Mouse (Mus musculus) inflammation-experienced regulatory T-cells, adult 6 months (primary cell): Measurements from ENCODE around the gene BC004004. TPM values are rescaled to one million over a fixed set of nuclear protein-coding genes. Genes with fewer than 3 reads are reported as not detected.
"Not testable (repeated sequence)": the region's sequence is repeated elsewhere in the genome, so short reads cannot be mapped to it uniquely, and the experiment has no call there.

Source experiments
- ATAC-seq: one replicate; pipeline ENCODE4 v1.8.0; 2017
- polyA plus RNA-seq, 3 experiments: library from polyadenylated mRNA; unstranded; fragments of 100-300 nt; shearing (Covaris generic); gene quantifications; one replicate each; pipeline ENCODE4 v1.2.1; 2017

Gene BC004004
- polyA plus RNA-seq, 3 experiments from 2014 or later: 120 to 122 (median 120) TPM

DNA sequence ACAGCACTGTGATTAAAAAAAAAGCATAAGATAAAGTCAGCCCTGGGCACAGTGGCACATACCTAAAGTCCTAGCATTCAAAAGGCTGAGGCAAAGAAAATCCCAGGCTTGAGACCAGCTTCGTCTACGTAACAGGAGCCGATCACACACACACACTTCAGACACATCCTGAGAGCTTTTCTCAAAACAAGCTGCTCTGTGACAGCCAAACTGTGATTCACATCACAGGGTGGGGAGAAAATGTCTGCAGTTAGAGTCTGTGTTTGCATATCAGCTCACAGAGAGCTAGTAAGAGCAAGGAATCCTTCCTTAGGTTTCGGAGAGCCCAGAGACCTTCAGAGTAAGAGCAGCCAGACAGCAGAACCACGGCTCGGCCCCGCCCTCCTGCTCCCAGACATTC is 32.3 kb downstream of the BC004004 start:
- no peak for ATAC-seq

DNA sequence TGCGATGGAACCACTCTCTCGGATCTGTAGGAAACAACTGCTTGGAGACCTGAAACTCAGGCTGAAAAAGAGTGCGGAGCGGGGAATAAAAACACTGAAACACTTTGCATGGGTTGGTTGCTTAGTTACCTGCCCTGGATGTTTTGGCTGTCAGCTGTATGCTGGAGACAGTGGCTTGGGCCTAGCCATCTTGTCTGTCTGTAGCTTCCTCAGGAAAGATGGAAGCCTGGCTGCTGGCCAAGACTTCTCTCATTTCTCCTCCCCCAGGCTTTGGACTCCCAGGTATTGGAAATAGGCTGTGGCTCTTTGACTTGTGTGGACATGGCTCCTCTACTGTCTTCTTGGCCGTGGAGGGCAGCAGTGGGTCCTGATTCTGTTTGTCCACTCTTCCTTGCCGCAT is 32.8 kb downstream of the BC004004 start:
- ATAC-seq: no peak

DNA sequence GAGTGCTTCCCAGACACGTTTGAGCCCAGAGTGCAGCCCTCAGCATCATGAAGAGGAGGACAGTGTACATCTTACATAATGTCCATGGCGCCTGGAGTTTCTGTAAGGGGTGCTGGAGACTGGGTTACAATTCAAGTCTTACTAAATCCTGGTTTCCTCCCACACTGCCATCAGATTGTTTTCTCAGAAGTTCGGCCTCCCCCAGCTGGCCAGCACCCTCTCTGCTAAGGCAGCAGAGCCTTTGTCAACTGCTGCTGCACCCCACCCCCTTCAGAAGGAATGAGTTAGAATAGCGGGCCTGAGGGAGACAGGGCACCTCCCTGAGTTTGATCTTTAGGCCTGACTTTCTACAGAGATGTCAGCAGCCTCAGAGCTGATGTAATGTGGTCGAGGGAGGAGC is 33.6 kb downstream of the BC004004 start:
- no peak for ATAC-seq

DNA sequence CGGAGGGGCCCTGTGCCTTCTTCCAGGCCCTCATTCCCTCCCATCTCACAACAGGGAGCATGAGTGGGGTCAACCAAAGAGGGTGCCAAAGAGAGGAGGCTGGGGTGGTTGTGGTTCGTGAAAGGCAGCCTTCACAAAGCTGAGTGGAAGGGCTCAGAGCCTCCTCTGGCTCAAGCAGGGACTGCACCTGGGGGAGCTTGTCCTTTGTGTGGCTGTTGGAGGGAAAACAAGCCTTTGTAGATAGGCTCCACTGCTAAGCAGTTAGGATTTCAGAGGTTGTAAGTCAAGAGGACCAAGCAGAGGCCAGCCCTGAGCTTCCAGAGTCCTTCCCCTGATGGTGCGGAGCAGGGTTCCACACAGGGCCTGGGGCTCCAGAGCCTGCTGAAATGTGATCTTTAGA is 34.5 kb downstream of the BC004004 start:
- ATAC-seq: no peak

DNA sequence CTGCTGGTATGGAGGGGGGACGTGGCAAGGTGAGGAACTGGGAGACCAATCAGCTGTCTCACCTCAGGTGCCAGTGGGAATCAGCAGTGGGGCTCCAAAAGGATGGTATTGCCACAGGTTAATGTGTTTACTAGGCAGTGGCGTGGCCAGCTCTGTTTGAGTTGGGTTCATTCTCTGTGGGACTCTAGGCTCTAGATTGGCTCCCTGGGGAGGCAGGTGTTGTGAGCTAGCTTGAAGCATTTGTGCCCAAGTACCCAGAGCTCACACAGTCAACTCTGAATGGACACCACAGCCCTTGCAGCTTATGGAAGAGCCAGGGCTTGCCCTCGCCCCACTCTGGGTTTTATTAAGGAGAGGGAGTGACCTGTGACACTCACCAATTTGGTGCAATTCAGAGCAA is 35.3 kb downstream of the BC004004 start:
- ATAC-seq: no peak

DNA sequence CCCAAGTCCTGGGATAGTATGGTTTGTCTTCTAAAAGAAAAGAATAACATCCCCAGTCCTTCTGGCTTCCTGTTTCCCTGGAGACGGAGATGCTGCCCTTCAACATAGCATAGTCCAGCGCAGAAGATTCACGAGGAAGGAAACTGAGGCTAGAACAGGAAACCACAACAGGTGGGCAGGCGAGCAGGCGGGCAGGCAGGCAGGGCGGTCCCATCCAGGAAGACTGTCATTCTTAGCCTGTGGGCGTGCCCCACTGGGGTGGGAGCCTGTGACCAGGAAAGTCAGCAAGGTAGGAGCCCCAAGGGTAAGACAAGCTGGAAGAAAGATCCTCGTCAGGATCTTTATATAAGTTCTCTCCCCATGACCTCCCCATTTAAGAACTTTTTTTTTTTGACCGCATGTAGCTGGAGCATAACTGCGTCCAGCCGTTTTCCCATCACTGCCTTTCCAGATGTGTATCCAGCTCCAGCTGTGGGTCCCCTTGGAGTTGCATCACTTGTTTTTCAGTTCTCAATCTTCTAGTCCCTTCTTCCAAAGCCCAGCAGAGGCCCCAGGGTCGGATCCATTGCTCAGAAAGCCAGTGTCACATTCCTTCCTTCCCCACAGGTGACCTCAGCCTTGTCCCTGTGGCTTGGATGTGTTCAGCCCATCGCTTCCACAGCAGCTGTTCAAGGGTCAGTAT is 35.9 kb downstream of the BC004004 start:
- peak; percentile 35 for ATAC-seq

DNA sequence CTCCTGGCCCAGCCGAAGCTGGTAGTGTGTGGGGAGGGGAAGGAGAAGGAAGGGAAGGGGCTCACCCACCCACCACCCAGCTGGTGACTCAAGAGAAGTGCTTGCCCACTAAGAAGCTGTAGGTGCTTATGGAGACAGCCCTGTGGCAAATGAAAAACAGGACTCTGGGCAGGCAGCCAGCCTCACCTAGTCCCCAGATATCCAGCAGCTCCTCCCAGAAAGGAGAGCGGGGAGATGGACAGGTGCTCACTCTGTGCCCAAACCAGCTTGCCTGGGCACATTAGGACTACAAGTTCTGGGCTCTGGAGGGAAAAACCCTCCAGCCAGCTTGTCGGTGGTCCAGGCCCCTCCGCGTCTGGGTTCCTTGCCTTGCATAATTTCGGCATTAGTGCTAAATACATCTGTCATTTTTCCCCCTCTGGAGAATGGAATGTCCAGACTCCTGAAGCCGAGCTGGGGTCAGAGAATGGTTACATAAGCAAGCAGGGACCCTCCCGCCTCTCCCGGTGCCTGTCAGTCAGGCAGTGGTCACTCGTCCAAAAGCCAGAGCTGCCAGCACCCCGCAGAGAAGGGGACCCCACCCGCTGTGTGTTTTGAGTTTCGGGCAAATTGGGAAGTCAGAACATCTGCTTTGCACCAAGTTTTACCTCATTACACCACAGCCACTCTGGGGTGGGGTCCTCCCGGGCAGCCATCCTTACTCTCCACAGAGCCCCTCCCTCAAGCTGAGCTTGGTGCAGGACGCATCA is 36.6 kb downstream of the BC004004 start:
- no peak for ATAC-seq

DNA sequence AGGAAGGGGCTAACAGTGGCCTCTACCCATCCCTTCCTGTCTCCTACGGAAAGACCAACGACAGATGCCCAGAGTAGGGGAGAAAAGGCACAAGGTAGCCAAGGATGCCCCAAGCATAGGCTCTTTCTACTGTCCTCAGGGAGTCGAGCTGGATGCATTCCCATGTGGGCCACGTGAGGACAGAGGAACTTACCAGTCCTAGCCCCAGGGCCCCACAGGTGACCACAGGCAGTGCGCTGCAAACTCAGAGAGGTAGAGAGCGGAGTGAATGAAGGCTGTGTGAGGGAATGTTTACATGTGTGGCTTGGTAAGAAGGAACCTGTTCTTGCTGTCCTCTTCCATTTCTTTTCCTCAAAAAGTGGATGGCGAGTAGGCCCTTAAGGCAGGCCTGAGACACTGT is 37.3 kb downstream of the BC004004 start:
- ATAC-seq: no peak

DNA sequence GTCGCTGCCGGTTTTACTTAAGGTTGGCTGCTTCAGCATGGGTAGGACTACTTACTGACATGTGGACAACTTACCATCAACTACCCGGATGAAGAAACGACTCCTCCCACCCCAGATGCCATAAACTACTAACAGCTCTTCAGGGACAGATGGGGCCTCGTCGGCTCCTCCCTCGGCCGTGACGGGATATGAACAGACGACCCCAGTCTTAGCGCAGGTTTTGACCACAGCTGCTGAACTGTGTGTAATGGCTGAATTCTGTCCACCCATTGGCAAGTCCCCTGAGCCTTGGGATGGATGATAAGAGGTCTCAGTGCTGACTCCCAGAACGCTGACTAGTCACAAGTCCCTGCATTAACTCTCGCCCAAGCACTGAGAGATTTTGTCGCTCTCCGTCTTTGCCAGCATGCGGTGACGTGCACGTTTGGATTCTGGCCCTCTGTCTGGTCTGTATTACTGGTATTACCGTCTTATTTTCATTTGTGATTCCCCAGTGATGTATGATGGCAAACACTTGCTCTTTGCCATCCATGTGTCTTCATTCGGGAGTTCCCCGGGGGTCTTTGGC is 41.6 kb downstream of the BC004004 start:
- no peak for ATAC-seq

DNA sequence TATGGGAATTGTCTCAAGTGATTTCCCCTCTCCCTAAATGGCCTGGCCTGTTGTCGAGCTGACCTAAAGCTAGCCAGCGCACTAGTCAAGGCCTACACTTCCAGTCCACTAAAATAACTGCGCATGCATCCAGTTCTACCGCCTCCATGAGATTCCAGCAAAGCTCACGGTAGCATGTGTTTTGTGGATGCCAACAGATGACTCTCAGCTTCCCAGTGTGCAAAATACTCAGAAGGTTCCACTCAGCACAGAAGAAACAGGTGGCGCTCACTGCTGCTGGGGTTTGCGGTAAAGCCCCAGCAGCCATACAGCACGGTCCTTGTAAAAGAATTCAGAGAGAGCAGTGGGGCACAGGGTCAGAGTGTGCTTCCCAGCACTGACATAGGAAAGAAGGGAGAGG is 43.0 kb downstream of the BC004004 start:
- ATAC-seq: no peak

DNA sequence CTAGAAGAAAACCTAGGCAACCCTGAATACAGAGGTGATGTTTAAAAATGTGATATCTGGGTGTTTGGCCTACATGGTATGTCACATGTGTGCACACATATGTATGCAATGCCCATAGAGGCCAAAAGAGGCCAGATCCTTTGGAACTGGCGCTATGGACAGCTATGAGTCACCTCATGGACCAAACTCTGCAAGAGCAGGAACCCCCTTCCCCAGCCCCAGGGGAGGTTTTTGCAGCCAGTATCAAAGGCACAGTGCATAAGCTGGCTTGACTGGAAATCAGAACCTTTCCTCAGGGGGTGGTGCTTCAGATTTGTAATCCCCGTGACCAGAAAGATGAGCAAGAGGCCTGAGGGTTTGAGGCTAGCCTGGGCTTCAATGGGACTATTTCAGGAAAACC is 43.5 kb downstream of the BC004004 start:
- no peak for ATAC-seq

DNA sequence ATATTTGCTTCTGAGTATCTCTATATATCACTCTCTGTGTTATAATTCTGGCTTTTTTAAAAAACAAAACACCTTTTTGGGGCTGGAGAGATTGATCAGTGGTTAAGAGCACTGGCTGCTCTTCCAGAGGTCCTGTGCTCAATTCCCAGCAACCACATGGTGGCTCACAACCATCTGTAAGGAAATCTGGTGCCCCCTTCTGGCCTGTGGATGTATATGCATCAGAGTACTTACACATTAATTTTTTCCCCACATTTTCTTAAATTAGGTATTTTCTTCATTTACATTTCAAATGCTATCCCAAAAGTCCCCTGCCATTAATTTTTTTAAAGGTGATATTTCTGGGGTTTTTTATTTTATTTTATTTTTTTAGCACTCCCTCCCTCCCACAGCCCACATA is 44.7 kb downstream of the BC004004 start:
- no peak for ATAC-seq

DNA sequence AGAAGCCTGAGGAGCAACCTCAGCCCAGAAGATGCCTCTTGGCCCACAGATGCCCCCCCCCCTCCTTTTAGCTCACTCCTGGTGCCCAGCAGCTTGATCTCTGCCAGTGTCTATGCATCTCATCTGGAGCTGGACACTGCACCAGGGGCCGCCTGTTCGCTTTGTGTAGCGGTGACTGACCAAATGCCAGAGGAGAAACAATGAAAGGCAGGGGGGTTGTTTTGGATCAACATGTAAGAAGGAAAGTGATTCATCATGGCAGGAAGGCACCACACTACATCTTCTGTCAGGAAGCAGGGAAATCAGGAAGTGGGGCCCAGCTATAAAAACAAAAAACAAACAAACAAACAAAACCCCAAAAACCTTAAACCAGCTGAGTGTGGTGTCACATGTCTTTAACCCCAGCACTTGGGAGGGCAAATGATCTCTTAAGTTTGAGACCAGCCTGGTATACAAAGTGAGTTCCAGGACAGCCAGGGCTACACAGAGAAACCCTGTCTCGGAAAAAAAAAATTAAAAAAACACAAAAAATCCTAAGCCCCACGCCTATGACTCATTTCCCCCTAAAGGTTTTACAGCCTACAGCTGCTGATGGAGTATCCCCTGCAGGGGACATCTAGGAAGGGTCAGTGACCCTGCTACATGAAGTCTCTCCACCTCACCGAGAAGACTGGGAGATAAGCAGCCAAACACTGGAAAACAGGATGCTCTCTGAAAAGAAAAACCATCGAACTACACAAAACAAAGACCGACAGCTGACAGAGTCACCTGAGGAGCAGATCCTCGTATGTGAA is 47.3 kb downstream of the BC004004 start:
- no peak for ATAC-seq

DNA sequence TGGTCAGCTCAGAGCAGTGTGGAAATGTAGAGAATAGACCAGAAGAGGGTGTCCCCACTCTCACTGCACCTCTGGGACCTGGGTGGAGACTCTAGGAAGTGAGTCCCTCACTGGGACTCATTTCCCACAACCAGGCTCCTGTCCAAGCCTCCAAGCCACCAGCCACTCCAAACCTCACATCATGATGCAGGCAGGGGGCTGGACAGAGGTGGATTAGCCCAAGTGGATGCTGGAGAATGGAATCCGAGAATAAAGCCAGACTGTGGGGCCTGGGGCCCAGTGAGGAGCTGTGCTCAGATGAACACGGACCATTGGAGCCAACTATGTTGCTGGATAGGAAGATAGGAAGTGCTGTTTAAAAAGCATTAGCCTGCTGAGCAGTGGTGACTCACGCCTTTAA is 48.3 kb downstream of the BC004004 start:
- ATAC-seq: no peak

DNA sequence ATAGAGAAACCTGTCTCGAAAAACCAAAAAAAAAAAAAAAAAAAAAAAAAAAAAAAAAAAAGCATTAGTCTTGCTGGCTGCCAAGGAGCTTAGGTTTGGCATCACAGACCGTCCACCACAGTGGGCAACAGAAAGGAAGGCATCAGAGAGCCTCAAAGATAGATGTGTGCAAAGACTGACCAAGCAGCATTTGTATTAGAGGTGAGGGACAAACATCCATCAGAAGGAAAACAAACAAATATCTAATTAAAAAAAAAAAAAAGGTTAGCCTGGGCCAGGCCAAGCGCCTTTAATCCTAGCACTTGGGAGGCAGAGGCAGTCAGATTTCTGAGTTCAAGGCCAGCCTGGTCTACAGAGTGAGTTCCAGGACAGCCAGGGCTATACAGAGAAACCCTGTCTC is 48.8 kb downstream of the BC004004 start, which contains the start of gene Pi16:
Gene Pi16 (plus strand): TSS at position 301 of the 400 bp plus-strand sequence.
- not testable (repeated sequence) for ATAC-seq

DNA sequence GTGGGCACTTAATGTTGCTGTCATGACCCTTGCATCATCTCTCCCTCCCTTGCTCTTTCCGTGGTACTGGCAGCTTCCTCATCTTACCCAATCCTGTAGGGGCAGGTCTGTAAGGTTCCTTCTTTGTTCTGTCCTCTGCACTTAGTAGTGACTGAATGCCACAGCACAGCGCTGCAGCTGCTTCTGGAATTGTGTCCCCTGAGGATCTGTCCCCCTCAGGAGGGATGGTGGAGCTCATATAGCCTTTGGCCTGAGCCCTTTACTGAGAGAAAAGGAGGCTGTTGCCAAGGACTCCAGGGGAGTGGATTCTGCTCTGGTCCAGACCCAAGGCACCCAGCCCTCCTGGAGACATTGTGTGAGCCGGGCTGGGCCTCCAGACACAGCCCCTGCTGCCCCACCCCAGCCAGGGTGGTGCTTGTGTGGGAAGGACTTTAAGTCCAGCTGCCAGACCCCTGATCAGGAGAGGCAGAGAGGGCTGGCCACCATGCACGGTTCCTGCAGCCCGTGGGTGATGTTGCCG is 50.2 kb downstream of the BC004004 start:
- no peak for ATAC-seq

DNA sequence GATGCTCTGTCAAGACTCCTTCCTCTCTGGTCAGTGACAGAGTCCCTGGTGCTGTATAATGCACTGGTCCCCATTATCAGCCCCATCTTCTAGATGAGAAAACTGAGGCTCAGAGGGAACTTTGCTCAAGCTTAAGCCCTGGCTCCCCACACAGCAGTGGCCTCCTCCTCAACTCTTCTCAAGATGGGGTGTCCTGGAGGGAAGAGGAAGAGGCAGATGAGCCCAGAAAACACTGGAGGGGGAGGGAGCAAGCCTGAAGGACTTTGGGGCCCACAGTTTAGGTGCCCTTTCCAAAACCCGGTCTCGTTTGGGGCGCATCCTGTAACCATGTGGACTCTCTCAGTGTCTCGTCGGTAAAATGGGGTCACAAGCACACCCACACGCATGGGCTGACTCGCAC is 50.9 kb downstream of the BC004004 start:
- ATAC-seq: no peak

DNA sequence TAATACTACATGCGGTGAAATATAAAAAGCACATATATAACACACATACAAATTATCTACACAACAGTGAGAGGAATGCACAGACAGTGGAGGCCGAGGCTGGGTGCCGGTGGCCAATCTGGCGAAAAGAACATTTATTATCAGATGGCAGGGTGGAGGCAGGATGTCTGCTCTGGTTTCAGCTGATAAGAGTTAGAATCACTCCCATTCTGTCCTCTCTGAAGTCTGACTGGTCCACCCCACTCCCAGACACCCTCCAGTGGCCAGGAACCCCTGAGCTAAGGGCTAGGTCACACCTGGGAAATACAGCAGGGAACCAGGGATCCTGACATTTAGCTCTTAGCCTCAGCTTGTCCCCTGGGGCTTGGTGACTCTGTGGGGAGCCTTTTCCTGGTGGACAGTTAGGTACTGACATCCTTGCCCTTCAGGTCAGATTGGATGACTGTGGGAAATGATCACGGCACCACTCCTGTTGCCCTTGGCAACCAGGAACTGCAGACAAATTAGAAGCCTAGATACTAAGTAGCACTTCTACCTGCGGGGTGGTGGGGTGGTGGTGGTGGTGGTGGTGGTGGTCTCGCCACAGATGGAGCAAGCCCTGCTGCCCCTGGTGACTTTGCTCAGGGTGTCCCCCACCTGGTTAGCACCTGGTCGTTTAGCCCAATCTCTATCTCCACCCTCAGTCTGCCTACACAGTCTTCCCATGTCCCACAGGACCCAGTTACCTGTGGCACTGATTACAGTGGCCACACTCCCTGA is 51.5 kb downstream of the BC004004 start:
- no peak for ATAC-seq

DNA sequence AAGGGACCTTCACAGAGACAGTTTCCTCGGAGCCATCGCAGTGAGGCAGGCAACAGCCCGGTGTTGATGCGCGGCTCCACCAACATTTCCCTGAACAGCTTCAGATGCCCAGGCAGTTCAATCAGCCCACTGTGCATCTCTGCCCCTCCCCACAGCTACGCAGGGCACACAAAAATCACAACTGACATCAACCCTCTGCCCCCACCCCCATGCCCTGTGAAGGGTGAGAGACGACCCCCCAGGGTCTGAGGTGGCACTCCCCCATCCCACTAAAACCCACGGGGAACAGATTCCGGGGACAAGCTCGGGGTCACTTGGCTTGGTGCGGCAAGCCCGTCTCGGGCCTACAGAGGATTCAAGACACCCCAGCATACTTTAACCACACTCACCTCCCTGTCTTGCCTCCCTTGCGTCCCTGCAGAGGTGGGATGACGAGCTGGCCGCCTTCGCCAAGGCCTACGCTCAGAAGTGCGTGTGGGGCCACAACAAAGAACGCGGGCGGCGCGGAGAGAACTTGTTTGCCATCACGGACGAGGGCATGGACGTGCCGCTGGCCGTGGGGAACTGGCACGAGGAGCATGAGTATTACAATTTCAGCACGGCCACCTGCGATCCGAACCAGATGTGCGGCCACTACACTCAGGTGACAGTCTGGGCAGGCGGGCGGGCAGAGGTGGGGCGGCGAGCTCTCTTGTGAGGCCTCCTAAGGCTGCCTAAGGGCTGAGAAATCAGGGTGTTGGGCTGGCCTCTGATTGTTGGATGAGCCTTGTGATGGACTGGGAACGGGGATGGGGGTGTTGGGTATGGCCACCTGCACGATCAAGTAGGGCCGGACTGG is 53.4 kb downstream of the BC004004 start:
- no peak for ATAC-seq

DNA sequence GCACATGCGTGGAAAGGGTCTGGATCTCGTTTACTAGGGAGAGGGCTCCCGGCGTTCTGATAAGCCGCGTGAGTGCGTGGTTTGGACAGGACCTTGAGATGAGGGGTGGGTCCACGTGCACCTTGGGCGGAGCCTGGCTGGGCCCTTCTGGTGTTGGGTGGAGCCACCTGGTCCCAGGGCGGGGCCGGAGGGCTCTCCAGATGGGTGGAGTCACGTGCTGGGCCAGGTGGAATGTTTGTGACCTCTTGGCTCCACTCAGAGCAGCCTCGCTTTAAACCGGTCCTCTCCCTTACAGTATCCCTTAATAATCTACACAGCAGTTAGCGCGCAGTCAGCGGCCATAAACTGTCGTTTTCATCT is 54.0 kb downstream of the BC004004 start:
- ATAC-seq: no peak

DNA sequence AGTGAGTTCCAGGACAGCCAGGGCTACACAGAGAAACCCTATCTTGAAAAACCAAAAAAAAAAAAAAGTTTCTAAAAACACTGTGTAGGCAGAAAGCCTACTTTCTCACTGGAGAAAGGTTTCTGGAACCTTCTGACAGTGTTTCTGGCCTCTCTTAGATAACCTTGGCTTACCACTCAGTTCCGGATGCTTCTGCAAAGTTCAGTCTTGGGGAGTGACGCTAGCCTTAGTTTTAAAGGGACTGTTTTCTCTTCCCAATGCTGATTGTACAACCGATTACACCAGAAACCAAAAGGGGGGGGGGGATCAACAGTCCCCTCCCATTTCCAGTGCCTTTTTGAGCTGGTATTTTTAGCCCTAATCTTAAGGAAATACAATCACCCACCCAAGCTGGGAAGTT is 55.0 kb downstream of the BC004004 start:
- no peak for ATAC-seq
